Mouse (Mus musculus) retina, postnatal 7 days (tissue): Measurements from ENCODE around the gene Plekha7.

Source experiments
- DNase-seq: peaks from one replicate; pipeline ENCODE4 v3.0.0-alpha.2; 2012; ENCODE audit warnings: low read depth, low spot score

Gene Plekha7

GRCm38 (mm10) chr7:116222288-116223009, 85.7 kb downstream of the Plekha7 start:
- DNase-seq, result no peak

DNA sequence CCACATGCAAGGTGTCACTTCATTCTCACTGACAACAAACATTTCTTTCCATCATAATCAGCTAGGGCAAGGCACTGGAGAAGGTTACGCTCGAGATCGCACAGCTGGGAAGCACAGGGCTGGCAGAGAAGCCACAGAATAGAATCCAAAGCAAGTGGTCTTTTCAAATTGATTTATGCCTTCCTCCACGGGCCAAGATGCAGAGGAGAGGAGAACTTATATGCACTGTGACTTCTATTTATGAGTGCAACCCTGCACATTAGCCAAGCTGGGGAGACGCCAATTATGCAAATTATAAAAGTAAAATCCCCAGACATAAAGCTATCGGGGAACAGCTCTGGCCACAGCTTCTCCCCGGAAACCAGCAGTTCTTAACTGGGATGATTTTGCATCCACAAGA, 86.3 kb downstream of the Plekha7 start:
- DNase-seq, result no peak

GRCm38 (mm10) chr7:116220103-116220707, 88.0 kb downstream of the Plekha7 start:
- no peak for DNase-seq

DNA sequence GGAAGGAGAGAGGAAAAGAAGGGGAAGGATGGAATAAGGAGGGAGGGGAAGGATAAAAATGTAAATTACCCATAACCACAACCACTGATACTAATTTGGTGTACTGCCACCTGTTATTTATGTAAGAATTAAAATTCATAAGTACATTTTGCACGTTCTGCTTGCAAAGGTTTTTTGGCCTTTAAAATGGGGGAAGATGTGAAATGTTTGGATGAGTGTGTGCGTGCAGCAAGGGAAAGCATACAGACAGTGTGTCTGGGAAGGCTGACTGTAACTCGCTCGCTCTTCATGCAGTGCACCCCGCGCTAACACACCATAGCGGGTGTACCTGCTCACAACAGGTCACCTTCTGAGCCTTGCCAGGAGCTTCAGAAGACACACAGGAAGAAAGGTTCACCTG, 90.4 kb downstream of the Plekha7 start:
- DNase-seq, result no peak

DNA sequence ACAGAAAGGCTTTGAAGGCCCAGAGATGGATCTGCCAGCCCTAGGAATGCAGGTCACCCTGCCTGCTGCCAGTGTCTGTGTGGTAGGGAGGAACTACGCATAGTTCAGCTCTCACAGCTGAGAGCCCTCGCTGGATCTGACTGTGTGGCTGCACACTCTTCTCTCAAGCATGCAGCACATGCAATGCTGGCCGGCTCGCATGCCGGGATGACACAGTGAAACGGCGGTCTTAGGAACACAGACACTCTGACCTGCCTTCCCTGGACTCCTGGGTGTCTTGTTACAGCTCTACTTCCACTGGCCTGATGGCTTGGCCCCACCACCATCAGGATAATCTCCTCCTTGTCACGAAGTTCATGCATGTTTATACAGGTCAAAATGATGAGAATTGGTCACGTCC, 96.3 kb downstream of the Plekha7 start:
- DNase-seq, result no peak

- DNase-seq, result no peak
Measured at GRCm38 (mm10) chr7:116209926-116210631, 98.1 kb downstream of the Plekha7 start.

GRCm38 (mm10) chr7:116208880-116209279, 99.3 kb downstream of the Plekha7 start:
- DNase-seq, result no peak

DNA sequence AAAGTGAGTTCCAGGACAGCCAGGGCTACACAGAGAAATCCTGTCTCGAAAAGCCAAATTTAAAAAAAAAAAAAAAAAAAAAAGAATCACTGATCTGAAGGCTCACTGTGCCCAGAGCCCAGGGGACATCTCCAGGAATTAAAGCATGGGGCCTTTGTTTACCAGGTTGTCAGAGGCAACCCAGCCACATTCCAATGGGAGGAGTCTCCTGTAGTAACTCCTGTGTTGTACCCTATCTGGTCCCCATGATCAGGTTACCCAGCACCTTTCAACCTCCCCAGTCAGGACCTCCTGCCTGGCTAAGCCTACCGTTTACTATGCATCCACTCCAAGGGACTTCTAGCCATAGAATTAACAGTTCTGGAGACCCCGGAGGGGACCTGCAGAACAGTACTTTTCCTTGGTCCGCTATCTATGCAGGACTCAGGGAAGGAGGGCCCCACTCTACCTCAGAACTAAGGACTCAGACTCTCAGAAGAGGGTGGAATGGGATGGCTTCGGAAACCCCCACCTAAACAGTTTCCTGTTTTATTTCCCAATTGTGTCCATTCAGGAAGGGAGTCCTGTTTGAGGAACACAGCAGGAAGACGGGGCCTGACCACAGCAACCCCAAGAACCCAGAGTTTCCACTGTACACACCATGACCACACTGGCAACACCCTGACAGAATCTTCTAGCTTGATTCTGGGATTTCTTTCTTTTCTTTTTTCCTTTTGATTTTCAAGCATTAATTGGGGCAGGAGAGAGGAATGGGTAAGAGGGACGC, 101.2 kb downstream of the Plekha7 start:
- DNase-seq, result no peak

DNA sequence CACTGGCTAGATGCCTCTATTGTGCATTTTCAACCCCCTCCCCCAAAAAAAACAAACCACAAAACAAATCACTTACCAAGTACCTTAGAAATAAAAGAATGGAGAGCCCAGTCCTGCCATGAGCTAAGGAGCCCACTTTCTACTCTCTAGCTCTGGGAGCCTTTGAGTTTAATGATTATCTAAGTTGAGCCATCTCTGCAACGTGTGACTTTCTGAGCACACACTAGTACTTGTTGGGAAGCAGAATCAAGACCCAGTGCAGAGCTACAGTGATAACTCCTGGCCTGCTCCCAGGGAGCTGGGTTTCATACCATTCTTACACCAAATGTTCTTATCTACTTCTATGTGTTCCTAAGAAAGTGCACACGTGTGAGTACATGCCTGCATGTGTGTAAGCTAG, 102.7 kb downstream of the Plekha7 start:
- no peak for DNase-seq

- DNase-seq, result no peak
Measured at GRCm38 (mm10) chr7:116202033-116202681, 106.0 kb downstream of the Plekha7 start.

- DNase-seq, result no peak
Measured at GRCm38 (mm10) chr7:116200951-116201351, 107.2 kb downstream of the Plekha7 start.

DNA sequence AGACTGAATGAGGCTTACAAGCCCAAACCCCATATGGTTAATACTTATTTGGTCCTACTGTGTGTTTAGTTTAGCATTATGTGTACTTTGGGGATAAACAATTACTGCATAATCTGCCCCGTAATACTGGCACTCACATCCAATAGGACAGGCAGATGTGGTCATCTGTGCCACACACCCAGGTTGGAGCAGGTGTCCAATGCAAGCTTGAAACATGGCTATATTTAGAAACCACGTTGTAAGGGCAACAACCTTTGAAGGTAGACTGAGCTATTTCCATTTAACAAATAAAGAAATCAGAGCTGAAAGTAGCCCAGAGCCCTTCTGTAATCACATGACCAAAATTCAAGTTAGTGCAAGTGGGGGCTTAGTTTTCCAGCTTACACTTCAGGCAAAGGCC, 107.6 kb downstream of the Plekha7 start:
- no peak for DNase-seq

DNA sequence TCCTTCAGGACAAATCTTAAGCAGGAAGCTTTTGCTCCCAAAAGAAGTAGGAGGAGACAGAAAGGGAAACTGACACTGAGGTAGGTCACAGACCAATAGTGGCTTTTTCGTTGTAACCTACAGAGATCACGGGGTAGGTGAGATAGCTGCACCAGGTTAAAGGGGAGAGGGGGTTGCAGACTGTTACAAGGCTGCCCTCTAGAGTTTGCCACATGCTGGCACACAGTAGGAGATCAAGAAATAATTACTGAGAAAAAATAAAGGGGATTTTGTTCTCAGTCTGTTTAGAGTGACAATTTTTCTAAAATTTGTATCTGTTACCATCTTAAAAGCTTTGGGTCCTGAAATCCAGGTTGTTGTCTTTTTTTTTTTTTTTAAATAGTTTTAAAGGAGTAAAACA, 109.3 kb downstream of the Plekha7 start:
- DNase-seq, result no peak

GRCm38 (mm10) chr7:116198407-116198806, 109.8 kb downstream of the Plekha7 start:
- DNase-seq, result no peak

GRCm38 (mm10) chr7:116196974-116197679, 111.0 kb downstream of the Plekha7 start:
- no peak for DNase-seq

GRCm38 (mm10) chr7:116194996-116195395, 113.2 kb downstream of the Plekha7 start:
- DNase-seq, result no peak

DNA sequence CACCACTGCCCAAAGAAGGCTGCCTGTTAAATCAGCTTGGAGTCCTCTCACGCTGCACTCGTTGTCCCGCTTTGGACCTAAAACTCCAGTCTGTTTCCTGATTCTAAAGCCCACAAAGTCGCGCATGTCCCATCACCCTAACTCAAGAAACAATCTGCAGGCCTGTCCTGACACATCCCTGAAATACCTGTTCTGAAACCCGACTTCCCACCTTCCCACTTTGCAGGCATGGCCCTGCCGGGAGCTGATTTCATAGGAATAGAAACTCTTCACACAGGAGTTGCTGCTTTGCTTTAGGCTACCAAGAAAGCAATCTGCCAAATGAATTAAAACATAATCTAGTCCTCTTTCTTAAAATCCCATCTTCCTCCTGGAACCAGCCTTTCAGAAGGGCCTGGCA, 115.2 kb downstream of the Plekha7 start:
- DNase-seq, result no peak

GRCm38 (mm10) chr7:116192096-116192595, 116.0 kb downstream of the Plekha7 start:
- DNase-seq, result no peak

DNA sequence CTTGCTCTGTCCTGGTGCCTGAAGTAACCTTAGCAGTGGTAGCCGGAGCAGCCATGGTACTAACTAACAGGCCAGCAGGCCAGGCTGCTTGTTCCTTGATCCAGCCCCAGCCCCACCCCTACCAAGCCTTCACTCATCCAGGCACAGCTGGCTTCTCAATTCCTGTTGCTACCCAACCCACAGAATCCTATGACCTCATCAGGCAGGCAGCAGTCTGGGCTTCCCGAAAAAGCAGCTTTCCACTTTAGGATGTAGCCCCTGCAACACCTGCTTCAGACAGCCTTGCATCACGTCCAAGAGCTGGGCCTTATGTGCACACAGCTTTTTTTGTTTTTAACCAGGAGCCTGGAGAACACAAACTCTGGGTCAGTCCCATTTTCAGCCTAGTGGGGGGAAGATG, 117.0 kb downstream of the Plekha7 start:
- DNase-seq, result no peak

DNA sequence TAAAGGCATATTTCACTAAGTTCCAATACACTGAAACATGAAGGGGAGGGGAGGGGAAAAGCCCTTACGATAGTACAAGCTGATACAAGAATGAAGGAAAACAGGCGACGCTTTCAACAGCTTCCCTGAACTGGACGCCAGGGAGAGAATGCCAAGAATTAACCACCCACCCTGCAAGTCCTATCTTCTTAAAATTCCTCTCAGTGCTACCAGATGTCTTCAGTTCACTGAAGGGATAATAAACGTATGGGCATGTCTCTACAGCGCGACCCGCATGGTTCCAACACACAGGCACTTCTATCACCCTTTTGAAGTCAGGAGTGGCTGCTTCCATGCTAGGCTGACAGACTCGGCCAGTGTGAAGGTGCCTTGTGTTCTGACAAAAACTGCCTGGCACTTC, 118.5 kb downstream of the Plekha7 start:
- DNase-seq, result no peak

DNA sequence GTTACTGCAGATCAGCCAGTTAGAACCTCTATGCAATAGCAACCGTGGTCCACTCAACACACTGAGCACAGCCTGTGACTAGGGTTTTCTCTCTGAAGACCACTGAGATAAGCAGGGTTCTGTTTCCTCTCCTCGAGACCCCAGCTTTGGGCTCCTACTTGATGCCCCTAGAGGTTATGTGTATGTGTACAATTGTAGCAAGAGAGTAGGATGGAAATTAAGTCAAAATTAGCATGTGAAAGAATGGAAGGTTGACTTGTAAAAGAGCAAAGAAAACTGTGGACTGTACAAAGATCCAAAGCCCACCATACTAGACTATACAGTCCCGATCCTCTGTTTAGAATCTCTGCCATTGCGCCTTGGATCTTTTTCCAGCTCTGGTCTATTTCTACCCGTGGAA, 119.8 kb downstream of the Plekha7 start:
- no peak for DNase-seq
